Mouse (Mus musculus): ENCODE measurements around the gene Fzd4. TPM values are rescaled to one million over a fixed set of nuclear protein-coding genes. Genes with fewer than 3 reads are reported as not detected.

Fzd4 gene
- polyA plus RNA-seq (2012; ENCODE audit: insufficient read depth, insufficient read length, low replicate concordance, missing spikeins): not detected in 2 replicates

GRCm38 (mm10) chr7:89404081-89404733 is at the start of gene Fzd4, which contains the start of gene Tmem135:
Gene Fzd4, plus strand, starts transcription at chr7:89404355.
Gene Tmem135, minus strand, starts transcription at chr7:89404222.
- peak within 1 kb of the TSS; percentile 84 for H3K4me3 ChIP-seq (ENCODE audit: insufficient read depth, low read depth, low read length)
- peaks cover 14% of the 10 kb centered on the region; the same call in 1 of the 2 replicates for H3K4me1 ChIP-seq (ENCODE audit: control insufficient read depth, insufficient read depth, low read length)
- H3K27ac ChIP-seq (ENCODE audit: insufficient read depth, low read depth, low read length): peak within 1 kb of the TSS; percentile 38
- WGBS: under 1% methylated on average over 53 of the region's 62 CpGs
- no peak for TF ChIP-seq CTCF (IDR thresholded peaks at IDR 0.05; ENCODE audit: insufficient read depth, low read depth, low read length)
- peak; percentile 26 for TF ChIP-seq POLR2A (IDR thresholded peaks at IDR 0.05; ENCODE audit: insufficient read depth, low read depth, low read length)

DNA sequence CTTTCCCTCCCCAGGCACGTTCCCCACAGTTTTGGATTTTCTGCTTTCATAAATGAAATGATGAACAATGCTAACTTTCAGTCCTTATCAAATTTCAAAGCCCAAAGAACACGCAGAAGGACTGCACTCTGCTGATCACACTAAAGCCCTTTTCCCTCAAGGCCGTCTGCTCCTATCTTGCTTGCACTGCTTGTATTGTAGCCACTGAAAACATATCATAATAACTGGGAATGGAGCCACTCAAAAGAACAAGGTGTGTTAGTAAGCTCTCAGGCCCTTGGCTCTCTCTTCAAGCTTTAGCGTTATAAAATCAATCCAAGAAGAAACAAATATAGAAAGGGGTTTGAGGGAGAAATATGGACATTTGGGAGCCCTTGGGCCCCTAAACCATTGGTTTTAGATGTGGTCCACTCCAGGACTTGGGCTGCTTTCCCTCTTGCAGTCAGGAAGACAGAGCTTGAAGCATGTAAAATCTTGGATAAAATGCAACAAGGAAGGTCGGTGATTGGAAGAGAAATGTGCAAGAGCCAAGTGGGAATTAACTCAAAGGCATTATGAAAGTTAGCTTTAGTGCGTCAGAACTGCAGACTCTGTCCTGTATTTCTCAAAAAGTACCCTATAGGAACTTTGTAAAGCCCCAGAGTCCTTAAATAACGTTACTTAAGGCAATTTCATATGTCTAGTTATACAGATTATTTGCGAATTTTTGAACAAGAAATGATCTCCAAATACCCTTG is 48.5 kb upstream of the Fzd4 start:
- Histone ChIP-seq H3K4me3 (ENCODE audit: insufficient read depth, low read depth, low read length) (no peak overlapping the region), H3K27ac (ENCODE audit: insufficient read depth, low read depth, low read length) (no peak overlapping the region), H3K4me1 (ENCODE audit: control insufficient read depth, insufficient read depth, low read length) (no peaks in the 10 kb centered on the region)
- TF ChIP-seq POLR2A (IDR thresholded peaks at IDR 0.05; ENCODE audit: insufficient read depth, low read depth, low read length) (no peak), CTCF (IDR thresholded peaks at IDR 0.05; ENCODE audit: insufficient read depth, low read depth, low read length) (no peak)
- 84% methylated on average over 8 of the region's 8 CpGs for WGBS

GRCm38 (mm10) chr7:89356307-89356706 is 47.8 kb upstream of the Fzd4 start:
- H3K27ac ChIP-seq (ENCODE audit: insufficient read depth, low read depth, low read length): no peak overlapping the region
- TF ChIP-seq CTCF (IDR thresholded peaks at IDR 0.05; ENCODE audit: insufficient read depth, low read depth, low read length) (no peak), POLR2A (IDR thresholded peaks at IDR 0.05; ENCODE audit: insufficient read depth, low read depth, low read length) (no peak)
- H3K4me3 ChIP-seq (ENCODE audit: insufficient read depth, low read depth, low read length): no peak overlapping the region
- WGBS: 61% methylated on average over 4 of the region's 4 CpGs
- H3K4me1 ChIP-seq (ENCODE audit: control insufficient read depth, insufficient read depth, low read length): no peaks in the 10 kb centered on the region

GRCm38 (mm10) chr7:89363975-89364374 is 40.2 kb upstream of the Fzd4 start:
- no peaks in the 10 kb centered on the region for H3K4me1 ChIP-seq (ENCODE audit: control insufficient read depth, insufficient read depth, low read length)
- no peak overlapping the region for H3K27ac ChIP-seq (ENCODE audit: insufficient read depth, low read depth, low read length)
- H3K4me3 ChIP-seq (ENCODE audit: insufficient read depth, low read depth, low read length): no peak overlapping the region
- TF ChIP-seq CTCF (IDR thresholded peaks at IDR 0.05; ENCODE audit: insufficient read depth, low read depth, low read length): no peak
- TF ChIP-seq POLR2A (IDR thresholded peaks at IDR 0.05; ENCODE audit: insufficient read depth, low read depth, low read length): no peak
- 91% methylated on average over 5 of the region's 5 CpGs for WGBS

GRCm38 (mm10) chr7:89365135-89365880 is 38.8 kb upstream of the Fzd4 start:
- Histone ChIP-seq H3K4me1 (ENCODE audit: control insufficient read depth, insufficient read depth, low read length) (no peaks in the 10 kb centered on the region), H3K27ac (ENCODE audit: insufficient read depth, low read depth, low read length) (no peak overlapping the region), H3K4me3 (ENCODE audit: insufficient read depth, low read depth, low read length) (no peak overlapping the region)
- no peak for TF ChIP-seq POLR2A (IDR thresholded peaks at IDR 0.05; ENCODE audit: insufficient read depth, low read depth, low read length)
- no peak for TF ChIP-seq CTCF (IDR thresholded peaks at IDR 0.05; ENCODE audit: insufficient read depth, low read depth, low read length)
- WGBS: 60% methylated on average over 10 of the region's 10 CpGs

DNA sequence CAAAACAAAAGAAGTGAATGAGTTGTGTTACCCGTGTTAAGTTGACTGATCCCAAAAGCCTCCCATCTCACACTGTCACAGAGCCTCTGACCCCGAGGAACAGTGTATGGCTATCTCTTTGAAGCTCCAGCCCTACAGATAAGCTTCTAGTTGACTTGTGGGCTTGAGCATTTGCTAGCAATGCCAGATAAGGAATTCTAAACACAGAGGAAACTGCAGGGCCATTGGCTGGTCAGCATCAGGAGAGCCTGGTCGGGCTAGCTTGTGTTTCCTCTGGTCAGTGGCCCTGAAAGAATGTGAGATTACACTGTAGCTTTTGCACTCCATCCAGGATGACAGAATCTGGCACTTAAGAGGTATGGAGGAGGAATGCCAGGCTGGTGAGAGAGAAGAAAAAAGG is 36.5 kb upstream of the Fzd4 start:
- no peak overlapping the region for H3K4me3 ChIP-seq (ENCODE audit: insufficient read depth, low read depth, low read length)
- no peak overlapping the region for H3K27ac ChIP-seq (ENCODE audit: insufficient read depth, low read depth, low read length)
- H3K4me1 ChIP-seq (ENCODE audit: control insufficient read depth, insufficient read depth, low read length): no peaks in the 10 kb centered on the region
- WGBS: 76% methylated on average over 3 of the region's 3 CpGs
- TF ChIP-seq POLR2A (IDR thresholded peaks at IDR 0.05; ENCODE audit: insufficient read depth, low read depth, low read length) (no peak), CTCF (IDR thresholded peaks at IDR 0.05; ENCODE audit: insufficient read depth, low read depth, low read length) (no peak)

DNA sequence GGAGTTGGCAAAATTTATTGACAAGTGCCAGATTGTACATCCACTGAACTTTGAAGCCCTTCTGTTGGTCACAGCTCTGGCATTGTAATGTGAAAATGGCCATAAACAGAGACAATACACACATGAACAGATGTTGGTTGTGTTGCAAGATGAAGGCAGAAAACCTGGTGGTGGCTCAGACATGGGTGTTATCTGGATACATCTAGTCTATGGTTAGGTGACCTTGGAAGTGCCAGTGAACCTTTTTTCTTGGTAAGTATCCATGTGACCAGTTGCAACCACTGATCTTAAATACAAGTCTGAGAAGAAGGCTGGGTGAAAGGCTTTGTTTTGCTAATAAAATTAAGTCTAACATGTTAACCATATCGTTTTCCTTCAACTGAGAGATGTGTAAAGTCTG is 34.1 kb upstream of the Fzd4 start:
- no peak overlapping the region for H3K4me3 ChIP-seq (ENCODE audit: insufficient read depth, low read depth, low read length)
- no peaks in the 10 kb centered on the region for H3K4me1 ChIP-seq (ENCODE audit: control insufficient read depth, insufficient read depth, low read length)
- WGBS: 81% methylated on average over 1 of the region's 1 CpGs
- TF ChIP-seq CTCF (IDR thresholded peaks at IDR 0.05; ENCODE audit: insufficient read depth, low read depth, low read length) (no peak), POLR2A (IDR thresholded peaks at IDR 0.05; ENCODE audit: insufficient read depth, low read depth, low read length) (no peak)
- H3K27ac ChIP-seq (ENCODE audit: insufficient read depth, low read depth, low read length): no peak overlapping the region

- Histone ChIP-seq H3K27ac (ENCODE audit: insufficient read depth, low read depth, low read length) (no peak overlapping the region), H3K4me3 (ENCODE audit: insufficient read depth, low read depth, low read length) (no peak overlapping the region), H3K4me1 (ENCODE audit: control insufficient read depth, insufficient read depth, low read length) (no peaks in the 10 kb centered on the region)
- 46% methylated on average over 1 of the region's 1 CpGs for WGBS
- no peak for TF ChIP-seq CTCF (IDR thresholded peaks at IDR 0.05; ENCODE audit: insufficient read depth, low read depth, low read length)
- TF ChIP-seq POLR2A (IDR thresholded peaks at IDR 0.05; ENCODE audit: insufficient read depth, low read depth, low read length): no peak
These were observed 33.2 kb upstream of the Fzd4 start for GRCm38 (mm10) chr7:89370917-89371316.
